ENCODE assay signal across 23 mouse cellular contexts in the genomic region with DNA sequence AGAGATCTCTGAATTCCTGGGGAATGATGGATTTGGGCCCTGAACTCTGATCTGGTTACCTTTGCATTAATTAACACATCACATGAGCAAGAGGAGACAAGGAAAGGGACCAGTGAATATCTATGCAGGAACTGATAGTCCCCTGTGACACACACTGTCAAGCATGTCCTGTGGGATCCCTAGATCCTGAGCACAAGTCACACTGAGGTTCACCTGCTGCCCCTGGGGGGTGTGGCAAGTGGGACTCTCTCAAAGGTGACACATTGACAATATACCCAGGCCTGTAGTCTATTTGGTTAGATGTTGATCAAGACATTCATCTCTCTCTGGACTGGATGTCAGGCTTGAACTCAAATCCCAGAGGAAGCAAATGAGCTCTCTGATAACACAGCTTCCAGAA.
A peak's percentile ranks its signal among the peaks of the same experiment; 100 is the strongest.
DNase-seq lines count a peak whose midpoint lies in the region; ATAC-seq and TF ChIP-seq lines count a peak whose summit lies in the region.
"Had no signal": no experiment of that assay in that cellular context is flagged by ENCODE, and none has a peak within 500 bp of the region (broad histone marks: within the 10 kb centered on the region; RNA-seq: fewer than 3 reads in every experiment).

No protein-coding gene starts in this region.

- H3K4me3 ChIP-seq in forebrain, embryonic 10.5 days = no peak overlapping the region
- no peak overlapping the region for H3K4me3 ChIP-seq in forebrain, embryonic 16.5 days (replicated peaks; ENCODE audit: low read length)
- no peak overlapping the region for H3K4me3 ChIP-seq in lung, postnatal 0 days (ENCODE audit: low read depth, low read length)
- H3K4me3 ChIP-seq: embryonic facial prominence, embryonic 12.5 days; embryonic facial prominence, embryonic 15.5 days; forebrain, embryonic 13.5 days; gastrocnemius, adult 2 months had no signal

- no peaks in the 10 kb centered on the region for H3K36me3 ChIP-seq in forebrain, embryonic 10.5 days (replicated peaks)
- H3K36me3 ChIP-seq in forebrain, embryonic 16.5 days (ENCODE audit: control insufficient read depth, insufficient read depth) = no peaks in the 10 kb centered on the region
- H3K36me3 ChIP-seq in lung, postnatal 0 days (ENCODE audit: insufficient read depth, low read length) = no peaks in the 10 kb centered on the region
- H3K36me3 ChIP-seq: embryonic facial prominence, embryonic 12.5 days; embryonic facial prominence, embryonic 15.5 days; G1E had no signal

- ATAC-seq in forebrain, embryonic 16.5 days = no peak
- no peak for ATAC-seq in lung, postnatal 0 days
- ATAC-seq: intestine, postnatal 0 days; Patski had no signal

- intact Hi-C loops in heart, postnatal 10 days (cut with DNase I) = no loop called here

- DNase-seq in forebrain, embryonic 10.5 days (ENCODE audit: extremely low spot score, low spot score) = no peak
- DNase-seq in heart, adult 11 months = peak; percentile 86
- DNase-seq in heart, postnatal 10 days = no peak
- no peak for DNase-seq in lung, postnatal 0 days (ENCODE audit: low spot score)
- DNase-seq in lung, postnatal 25 days (ENCODE audit: low spot score) = no peak
- DNase-seq: adrenal gland, postnatal 10 days; adrenal gland, postnatal 36 days; cerebellum, adult 18-20 months; cerebellum, adult 9-10 months; cerebellum, postnatal 14 days; gastrocnemius, adult 2 months; gastrocnemius, postnatal 14 days; heart, postnatal 36 days had no signal

- H3K4me1 ChIP-seq in forebrain, embryonic 10.5 days = peaks cover 32% of the 10 kb centered on the region
- peaks cover 14% of the 10 kb centered on the region for H3K4me1 ChIP-seq in forebrain, embryonic 16.5 days (replicated peaks; ENCODE audit: control insufficient read depth, insufficient read depth, low read length)
- H3K4me1 ChIP-seq in lung, postnatal 0 days (ENCODE audit: insufficient read depth, low read depth, low read length) = no peaks in the 10 kb centered on the region

- no peaks in the 10 kb centered on the region for H3K9me3 ChIP-seq in forebrain, embryonic 10.5 days
- no peaks in the 10 kb centered on the region for H3K9me3 ChIP-seq in forebrain, embryonic 16.5 days (ENCODE audit: control insufficient read depth, low read length)
- H3K9me3 ChIP-seq in lung, postnatal 0 days (ENCODE audit: low read length) = no peaks in the 10 kb centered on the region
- H3K9me3 ChIP-seq: embryonic facial prominence, embryonic 12.5 days; embryonic facial prominence, embryonic 15.5 days; forebrain, embryonic 13.5 days had no signal

- H3K9ac ChIP-seq in forebrain, embryonic 16.5 days (replicated peaks; ENCODE audit: low read depth, low read length) = no peak overlapping the region
- H3K9ac ChIP-seq in lung, postnatal 0 days (replicated peaks; ENCODE audit: low read depth) = no peak overlapping the region
- H3K9ac ChIP-seq: embryonic facial prominence, embryonic 12.5 days; embryonic facial prominence, embryonic 15.5 days; forebrain, embryonic 13.5 days; hindbrain, embryonic 14.5 days had no signal

- no peak overlapping the region for H3K4me2 ChIP-seq in forebrain, embryonic 16.5 days (ENCODE audit: low read length)
- no peak overlapping the region for H3K4me2 ChIP-seq in lung, postnatal 0 days (replicated peaks; ENCODE audit: low read depth, low read length)
- H3K4me2 ChIP-seq: embryonic facial prominence, embryonic 12.5 days; embryonic facial prominence, embryonic 15.5 days; forebrain, embryonic 13.5 days; heart, embryonic 11.5 days; hindbrain, embryonic 14.5 days had no signal

- TF ChIP-seq EP300 in lung, postnatal 0 days (IDR thresholded peaks at IDR 0.05) = no peak

- no peaks in the 10 kb centered on the region for H3K27me3 ChIP-seq in forebrain, embryonic 10.5 days (ENCODE audit: poor library complexity, severe bottlenecking)
- H3K27me3 ChIP-seq in forebrain, embryonic 16.5 days (replicated peaks; ENCODE audit: control insufficient read depth, insufficient read depth, low read length) = no peaks in the 10 kb centered on the region
- no peaks in the 10 kb centered on the region for H3K27me3 ChIP-seq in lung, postnatal 0 days (replicated peaks; ENCODE audit: insufficient read depth, low read length)
- H3K27me3 ChIP-seq: CH12.LX; embryonic facial prominence, embryonic 12.5 days; embryonic facial prominence, embryonic 15.5 days; forebrain, embryonic 13.5 days; Patski had no signal

- TF ChIP-seq CTCF in lung, postnatal 0 days (IDR thresholded peaks at IDR 0.05) = no peak

- peak overlapping the region; percentile 58; the same call in 1 of the 2 replicates for H3K27ac ChIP-seq in forebrain, embryonic 10.5 days
- no peak overlapping the region for H3K27ac ChIP-seq in forebrain, embryonic 16.5 days (ENCODE audit: low read length)
- H3K27ac ChIP-seq in lung, postnatal 0 days (ENCODE audit: low read length) = 0 out of 2 replicates have a peak overlapping the region, but pooled peaks have one; percentile 9
- H3K27ac ChIP-seq: embryonic facial prominence, embryonic 12.5 days; gastrocnemius, adult 2 months; hindbrain, embryonic 14.5 days had no signal
